Mouse (Mus musculus): ENCODE measurements at regions not wholly inside any gene's neighbourhood (a gene's known extent, or its start where the extent isn't known, plus 50 kb on each side); places are given as distances from the start of the nearest gene placed in this dataset.

- Histone ChIP-seq H3K36me3 (ENCODE audit: control insufficient read depth, insufficient read depth, low read length) (no peaks in the 10 kb centered on the region), H3K27me3 (ENCODE audit: control insufficient read depth, insufficient read depth, low read length) (no peaks in the 10 kb centered on the region), H3K27ac (ENCODE audit: low read depth, low read length) (no peak overlapping the region), H3K4me1 (ENCODE audit: control insufficient read depth, insufficient read depth, low read length) (no peaks in the 10 kb centered on the region), H3K4me2 (no peak overlapping the region), H3K4me3 (ENCODE audit: low read depth, low read length) (no peak overlapping the region), H3K9me3 (ENCODE audit: control insufficient read depth, low read length) (no peaks in the 10 kb centered on the region), H3K9ac (ENCODE audit: low read length) (no peak overlapping the region)
- 75% methylated on average over 6 of the region's 6 CpGs for WGBS
- ATAC-seq (ENCODE audit: low FRiP score) (no peak), DNase-seq (ENCODE audit: low spot score, missing footprints) (no peak)
Measured at GRCm38 (mm10) chr12:63598905-63599304, 875.6 kb downstream of the Fscb start.

DNA sequence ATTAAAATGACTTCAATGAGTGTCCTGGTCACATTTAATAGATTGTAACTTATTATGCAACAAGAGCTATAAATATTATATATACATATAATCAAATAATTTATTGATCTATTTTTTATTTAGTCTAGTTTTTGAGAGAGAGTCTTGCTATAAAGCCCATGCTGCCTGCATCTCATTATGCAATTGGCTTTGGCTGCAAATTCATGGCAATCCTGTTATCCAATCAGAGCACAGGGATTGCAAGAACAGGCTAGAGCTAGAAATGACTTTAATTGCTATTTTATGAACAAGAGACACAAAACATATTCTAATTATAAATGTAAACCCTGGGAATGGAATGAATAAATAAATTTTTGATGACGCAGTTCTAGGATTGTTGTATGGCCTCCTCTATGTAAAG lies 919.8 kb downstream of the Fscb start:
- DNase-seq (ENCODE audit: low spot score, missing footprints) (no peak), ATAC-seq (ENCODE audit: low FRiP score) (no peak)
- Histone ChIP-seq H3K27ac (ENCODE audit: low read depth, low read length) (no peak overlapping the region), H3K36me3 (ENCODE audit: control insufficient read depth, insufficient read depth, low read length) (no peaks in the 10 kb centered on the region), H3K4me2 (no peak overlapping the region), H3K9ac (ENCODE audit: low read length) (no peak overlapping the region), H3K4me3 (ENCODE audit: low read depth, low read length) (no peak overlapping the region), H3K9me3 (ENCODE audit: control insufficient read depth, low read length) (no peaks in the 10 kb centered on the region), H3K27me3 (ENCODE audit: control insufficient read depth, insufficient read depth, low read length) (no peaks in the 10 kb centered on the region), H3K4me1 (ENCODE audit: control insufficient read depth, insufficient read depth, low read length) (no peaks in the 10 kb centered on the region)
- WGBS = 96% methylated on average over 1 of the region's 1 CpGs

- Histone ChIP-seq H3K9ac (ENCODE audit: low read length) (no peak overlapping the region), H3K36me3 (ENCODE audit: control insufficient read depth, insufficient read depth, low read length) (no peaks in the 10 kb centered on the region), H3K9me3 (ENCODE audit: control insufficient read depth, low read length) (no peaks in the 10 kb centered on the region), H3K4me3 (ENCODE audit: low read depth, low read length) (no peak overlapping the region), H3K4me2 (no peak overlapping the region), H3K27ac (ENCODE audit: low read depth, low read length) (no peak overlapping the region), H3K4me1 (ENCODE audit: control insufficient read depth, insufficient read depth, low read length) (no peaks in the 10 kb centered on the region), H3K27me3 (ENCODE audit: control insufficient read depth, insufficient read depth, low read length) (no peaks in the 10 kb centered on the region)
- DNase-seq (ENCODE audit: low spot score, missing footprints) (no peak), ATAC-seq (ENCODE audit: low FRiP score) (no peak)
- 71% methylated on average over 4 of the region's 4 CpGs for WGBS
Measured at GRCm38 (mm10) chr12:63552831-63553230, 921.7 kb downstream of the Fscb start.

- WGBS = 57% methylated on average over 1 of the region's 1 CpGs
- no peak overlapping the region for H3K4me2 ChIP-seq
- H3K27ac ChIP-seq (ENCODE audit: low read depth, low read length) = no peak overlapping the region
- H3K36me3 ChIP-seq (ENCODE audit: control insufficient read depth, insufficient read depth, low read length) = no peaks in the 10 kb centered on the region
- no peaks in the 10 kb centered on the region for H3K4me1 ChIP-seq (ENCODE audit: control insufficient read depth, insufficient read depth, low read length)
- ATAC-seq (ENCODE audit: low FRiP score) (no peak), DNase-seq (ENCODE audit: low spot score, missing footprints) (no peak)
- no peak overlapping the region for H3K4me3 ChIP-seq (ENCODE audit: low read depth, low read length)
- no peaks in the 10 kb centered on the region for H3K9me3 ChIP-seq (ENCODE audit: control insufficient read depth, low read length)
- no peaks in the 10 kb centered on the region for H3K27me3 ChIP-seq (ENCODE audit: control insufficient read depth, insufficient read depth, low read length)
- no peak overlapping the region for H3K9ac ChIP-seq (ENCODE audit: low read length)
Measured at GRCm38 (mm10) chr12:63534084-63534483, 940.4 kb downstream of the Fscb start.

DNA sequence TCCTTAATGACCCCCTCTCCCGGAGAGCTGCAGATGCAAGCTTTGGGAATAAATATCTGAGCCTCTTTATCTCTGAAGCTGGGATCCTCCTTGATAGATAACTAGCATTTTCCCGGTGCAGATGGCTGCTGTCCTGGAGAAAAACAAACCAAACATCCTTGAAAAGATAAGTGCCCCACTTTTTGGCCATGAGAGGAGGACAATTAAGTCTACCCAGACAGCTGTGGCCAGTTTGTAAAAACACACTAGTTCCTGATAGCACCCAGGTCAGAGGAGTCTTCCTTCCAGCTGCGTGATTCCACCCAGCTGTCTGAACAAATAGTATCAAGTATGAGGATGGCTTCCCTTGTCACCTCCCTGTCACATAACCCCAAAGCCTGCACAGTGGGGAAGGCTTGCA lies 970.7 kb downstream of the Fscb start:
- 90% methylated on average over 3 of the region's 3 CpGs for WGBS

DNA sequence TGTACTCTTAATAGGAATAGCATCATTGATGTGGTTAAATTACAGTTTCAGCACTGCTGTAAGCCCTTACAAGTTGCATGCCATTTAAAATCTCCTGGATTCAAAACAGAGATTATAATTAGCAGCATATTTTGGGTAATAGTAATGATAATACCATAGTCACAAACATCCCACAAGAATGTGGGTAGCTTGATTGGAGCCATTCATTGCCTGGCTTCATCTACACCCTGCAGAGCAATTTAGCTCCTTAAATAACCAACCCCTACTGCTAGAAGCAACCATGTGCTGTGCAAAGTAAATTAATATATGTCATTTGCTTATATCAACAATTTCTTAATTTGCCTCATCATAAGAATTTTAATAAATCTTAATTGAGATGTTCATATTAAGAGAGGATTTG lies 984.1 kb downstream of the Fscb start:
- no peaks in the 10 kb centered on the region for H3K36me3 ChIP-seq (ENCODE audit: control insufficient read depth, insufficient read depth, low read length)
- no peak overlapping the region for H3K4me3 ChIP-seq (ENCODE audit: low read depth, low read length)
- no peaks in the 10 kb centered on the region for H3K9me3 ChIP-seq (ENCODE audit: control insufficient read depth, low read length)
- no peaks in the 10 kb centered on the region for H3K27me3 ChIP-seq (ENCODE audit: control insufficient read depth, insufficient read depth, low read length)
- H3K4me2 ChIP-seq = no peak overlapping the region
- ATAC-seq (ENCODE audit: low FRiP score) (no peak), DNase-seq (ENCODE audit: low spot score, missing footprints) (no peak)
- no peak overlapping the region for H3K9ac ChIP-seq (ENCODE audit: low read length)
- H3K27ac ChIP-seq (ENCODE audit: low read depth, low read length) = no peak overlapping the region
- H3K4me1 ChIP-seq (ENCODE audit: control insufficient read depth, insufficient read depth, low read length) = no peaks in the 10 kb centered on the region

More for the DNA sequence above, 970.7 kb downstream of the Fscb start:
- Histone ChIP-seq H3K9ac (ENCODE audit: low read length) (no peak overlapping the region), H3K36me3 (ENCODE audit: control insufficient read depth, insufficient read depth, low read length) (no peaks in the 10 kb centered on the region), H3K9me3 (ENCODE audit: control insufficient read depth, low read length) (no peaks in the 10 kb centered on the region), H3K4me1 (ENCODE audit: control insufficient read depth, insufficient read depth, low read length) (no peaks in the 10 kb centered on the region), H3K27ac (ENCODE audit: low read depth, low read length) (no peak overlapping the region), H3K27me3 (ENCODE audit: control insufficient read depth, insufficient read depth, low read length) (no peaks in the 10 kb centered on the region), H3K4me3 (ENCODE audit: low read depth, low read length) (no peak overlapping the region), H3K4me2 (no peak overlapping the region)
- ATAC-seq (ENCODE audit: low FRiP score) (no peak), DNase-seq (ENCODE audit: low spot score, missing footprints) (no peak)

DNA sequence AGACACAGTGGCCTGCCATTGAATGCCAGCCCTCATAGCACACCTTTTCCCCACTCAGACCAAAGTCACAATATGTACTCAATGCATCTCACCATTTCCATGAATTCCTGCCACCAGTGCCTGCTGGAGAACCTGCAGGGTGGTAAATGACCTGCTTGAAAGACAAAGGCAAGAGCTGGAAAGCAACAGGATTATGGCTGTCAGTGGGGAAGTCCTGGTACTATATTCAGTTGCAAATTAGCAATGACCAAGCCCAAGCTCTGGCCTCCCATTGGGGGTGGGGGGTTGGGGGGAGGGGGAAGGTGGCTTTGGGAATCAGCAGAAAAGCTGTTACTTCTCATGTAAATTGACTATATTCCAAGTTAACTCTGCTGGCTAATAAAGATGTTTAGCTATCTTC lies 990.4 kb downstream of the Fscb start:
- Histone ChIP-seq H3K4me3 (ENCODE audit: low read depth, low read length) (no peak overlapping the region), H3K9ac (ENCODE audit: low read length) (no peak overlapping the region), H3K4me2 (no peak overlapping the region), H3K9me3 (ENCODE audit: control insufficient read depth, low read length) (no peaks in the 10 kb centered on the region), H3K4me1 (ENCODE audit: control insufficient read depth, insufficient read depth, low read length) (no peaks in the 10 kb centered on the region), H3K27ac (ENCODE audit: low read depth, low read length) (no peak overlapping the region), H3K27me3 (ENCODE audit: control insufficient read depth, insufficient read depth, low read length) (no peaks in the 10 kb centered on the region), H3K36me3 (ENCODE audit: control insufficient read depth, insufficient read depth, low read length) (no peaks in the 10 kb centered on the region)
- peak; percentile 78 for ATAC-seq (ENCODE audit: low FRiP score)
- no peak for DNase-seq (ENCODE audit: low spot score, missing footprints)

DNA sequence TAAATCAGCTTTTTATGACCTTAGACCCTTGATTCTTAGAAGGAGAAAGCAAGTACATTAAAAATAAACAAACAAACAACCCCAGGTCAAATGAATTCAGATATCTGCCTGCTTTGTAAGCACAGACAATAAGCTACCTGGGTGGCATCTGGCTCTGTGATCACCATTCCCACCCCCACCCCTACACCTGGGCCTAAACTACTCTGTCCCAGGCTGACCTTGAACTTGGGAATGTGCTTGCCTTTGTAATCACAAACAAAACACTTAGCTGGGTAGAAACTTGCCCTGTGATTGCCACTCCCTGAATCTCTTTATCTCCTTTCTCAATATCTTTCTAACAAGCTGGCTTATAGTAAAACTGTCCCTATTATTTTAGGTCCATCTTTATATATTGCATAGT lies 1005.6 kb downstream of the Fscb start:
- Histone ChIP-seq H3K9ac (ENCODE audit: low read length) (no peak overlapping the region), H3K27me3 (ENCODE audit: control insufficient read depth, insufficient read depth, low read length) (no peaks in the 10 kb centered on the region), H3K4me2 (no peak overlapping the region), H3K27ac (ENCODE audit: low read depth, low read length) (no peak overlapping the region), H3K9me3 (ENCODE audit: control insufficient read depth, low read length) (no peaks in the 10 kb centered on the region), H3K36me3 (ENCODE audit: control insufficient read depth, insufficient read depth, low read length) (no peaks in the 10 kb centered on the region), H3K4me3 (ENCODE audit: low read depth, low read length) (no peak overlapping the region), H3K4me1 (ENCODE audit: control insufficient read depth, insufficient read depth, low read length) (no peaks in the 10 kb centered on the region)
- DNase-seq (ENCODE audit: low spot score, missing footprints) (no peak), ATAC-seq (ENCODE audit: low FRiP score) (no peak)

Data from midbrain, embryonic 11.5 days (tissue).